Mouse (Mus musculus): ENCODE data around the gene Ctnna3.
"Not testable (repeated sequence)": the region's sequence is repeated elsewhere in the genome, so short reads cannot be mapped to it uniquely, and the experiment has no call there.

Ctnna3 gene

DNA sequence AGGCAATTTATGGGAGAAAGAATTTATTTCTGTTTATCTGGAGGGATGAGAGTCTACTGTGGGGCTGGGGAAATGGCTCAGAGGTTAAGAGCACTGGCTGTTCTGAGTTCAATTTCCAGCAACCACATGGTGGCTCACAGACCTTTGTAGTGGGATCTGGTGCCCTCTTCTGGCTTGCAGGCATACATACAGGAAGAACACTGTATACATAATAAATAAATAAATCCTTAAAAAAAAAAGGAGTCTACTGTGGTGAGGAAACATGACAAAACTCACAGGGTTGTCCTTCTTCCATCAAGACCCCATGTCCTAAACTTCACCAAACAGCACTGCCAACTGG is 5.5 kb upstream of the Ctnna3 start:
- peak; percentile 39 to 47 for DNase-seq

DNA sequence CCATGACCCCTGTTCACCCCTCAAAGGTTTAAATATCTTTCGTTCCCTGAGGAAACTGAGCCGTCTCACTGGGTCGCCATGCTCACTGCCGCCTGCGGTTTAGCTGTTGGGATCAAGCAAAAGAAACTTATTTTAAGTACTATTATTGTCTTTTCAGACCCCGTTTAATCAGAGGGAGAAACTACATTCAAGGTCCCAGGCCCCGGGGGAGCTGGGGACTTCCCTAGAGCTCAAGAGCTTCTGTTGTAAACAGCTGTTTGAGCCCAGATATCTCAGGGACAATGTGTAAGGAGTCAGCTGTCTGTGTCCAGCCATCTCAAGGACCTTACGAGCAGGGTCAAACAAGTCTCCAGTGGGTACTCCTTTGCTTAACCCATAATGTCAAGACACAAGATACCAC is 2.8 kb upstream of the Ctnna3 start:
- no peak for DNase-seq

DNA sequence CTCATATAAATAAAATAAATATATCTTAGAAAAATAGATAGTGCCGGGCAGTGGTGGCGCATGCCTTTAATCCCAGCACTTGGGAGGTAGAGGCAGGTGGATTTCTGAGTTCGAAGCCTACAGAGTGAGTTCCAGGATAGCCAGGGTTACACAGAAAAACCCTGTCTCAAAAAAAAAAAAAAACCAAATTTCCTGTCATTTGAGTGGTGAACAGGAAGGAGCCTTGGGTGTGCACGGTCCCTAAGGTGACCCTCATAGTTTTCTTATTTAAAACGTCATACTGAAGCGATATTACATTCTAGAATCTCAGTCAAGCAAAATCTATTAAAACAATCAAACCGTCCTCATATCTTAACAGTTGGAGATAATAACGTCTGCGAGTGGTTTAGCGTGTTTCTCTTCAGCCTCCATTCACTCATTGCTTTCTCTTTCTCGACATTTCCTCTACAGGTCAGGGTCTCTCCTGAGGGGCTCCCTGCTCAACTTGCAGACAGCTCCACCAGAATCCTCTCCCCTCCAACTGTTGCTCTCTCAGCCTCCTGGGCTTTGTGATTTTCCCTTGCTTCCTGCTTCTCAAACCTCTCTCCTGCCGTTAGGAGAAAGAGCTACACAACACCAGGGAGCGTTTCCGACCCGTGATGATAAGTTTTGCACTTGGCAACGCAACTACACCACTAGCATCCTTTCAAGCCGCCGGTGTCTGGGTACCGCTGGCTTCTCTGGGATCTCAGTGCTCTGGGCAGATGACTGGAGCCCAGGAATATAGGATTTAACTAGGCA is 1.5 kb upstream of the Ctnna3 start:
- DNase-seq, result peak; percentile 51 to 56

DNA sequence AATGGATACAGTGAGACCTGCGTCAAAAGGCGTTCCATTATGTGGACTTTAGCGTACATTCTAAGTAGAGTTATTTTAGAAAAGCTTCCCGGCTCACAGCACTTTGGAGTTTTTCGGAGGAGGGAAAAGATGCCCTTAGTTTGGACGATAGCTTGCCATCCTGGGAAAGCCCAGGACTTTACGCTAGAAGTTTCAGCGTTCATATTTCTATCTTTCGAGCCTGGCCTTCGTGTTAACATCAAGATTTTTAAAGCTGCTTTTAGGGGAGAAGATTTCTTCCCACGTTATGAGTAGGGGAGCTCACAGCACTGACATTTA is 916 bp upstream of the Ctnna3 start:
- no peak for DNase-seq

DNA sequence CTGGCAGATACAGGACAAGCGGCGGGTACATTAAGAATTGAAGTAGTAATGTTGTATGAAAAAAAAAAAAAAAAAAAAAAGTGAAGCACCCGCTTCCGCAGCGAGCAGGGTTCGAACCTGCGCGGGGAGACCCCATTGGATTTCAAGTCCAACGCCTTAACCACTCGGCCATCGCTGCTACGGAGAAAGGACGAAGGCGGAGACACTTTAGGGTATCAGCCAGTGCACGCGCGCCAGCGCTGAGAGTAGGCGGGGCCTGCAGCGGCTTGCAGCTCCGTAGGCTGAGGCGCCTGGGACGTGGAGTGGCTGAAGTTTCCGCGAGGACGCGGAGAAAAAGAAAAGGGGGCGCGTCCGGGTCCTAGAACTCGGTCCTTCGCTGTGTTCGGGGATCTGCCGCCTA is 518 bp upstream of the Ctnna3 start:
- peak; percentile 98 to 100 for DNase-seq

DNA sequence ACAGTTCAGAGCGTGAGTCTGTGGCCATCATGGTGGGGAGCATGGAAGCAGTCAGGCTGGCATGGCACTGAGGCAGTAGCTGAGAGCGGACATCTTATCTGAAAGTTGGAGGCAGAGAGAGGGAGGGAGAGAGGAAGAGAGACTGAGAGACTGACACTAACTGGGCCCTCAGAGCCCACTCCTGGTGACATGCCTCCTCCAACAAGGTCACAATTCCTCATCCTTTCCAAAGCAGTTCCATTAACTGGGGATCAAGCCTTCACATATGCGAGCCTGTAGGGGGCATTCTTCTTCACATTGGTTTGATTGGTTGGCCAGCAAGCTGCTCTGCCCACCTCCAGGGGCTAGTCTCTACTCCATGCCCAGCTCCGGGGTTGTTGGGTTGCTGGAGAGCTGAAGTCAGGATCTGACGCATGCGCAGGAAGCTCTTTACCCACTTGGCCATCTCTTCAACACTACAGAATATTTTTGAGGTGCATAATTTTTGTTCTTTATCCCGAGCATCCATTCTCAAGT is 1.4 kb downstream of the Ctnna3 start:
- DNase-seq, result no peak

DNA sequence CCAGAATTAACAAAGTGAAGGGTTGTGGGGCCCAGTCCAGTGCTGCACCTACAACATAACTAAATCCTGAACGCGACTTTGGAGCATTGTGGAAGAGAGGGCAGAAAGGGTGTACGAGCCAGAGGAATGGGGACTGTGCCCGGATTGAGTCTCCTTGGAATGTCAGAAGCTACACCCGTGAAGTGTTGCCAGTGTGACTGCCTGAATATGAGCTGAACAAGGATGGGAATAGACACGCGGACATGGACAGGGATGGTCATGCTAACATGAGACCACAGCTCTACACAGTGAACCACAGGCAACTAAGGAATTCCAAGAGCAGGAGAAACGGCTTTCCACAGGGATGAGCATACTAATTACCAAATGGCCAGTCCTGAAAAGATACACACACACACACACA is 2.2 kb downstream of the Ctnna3 start:
- no peak for DNase-seq

DNA sequence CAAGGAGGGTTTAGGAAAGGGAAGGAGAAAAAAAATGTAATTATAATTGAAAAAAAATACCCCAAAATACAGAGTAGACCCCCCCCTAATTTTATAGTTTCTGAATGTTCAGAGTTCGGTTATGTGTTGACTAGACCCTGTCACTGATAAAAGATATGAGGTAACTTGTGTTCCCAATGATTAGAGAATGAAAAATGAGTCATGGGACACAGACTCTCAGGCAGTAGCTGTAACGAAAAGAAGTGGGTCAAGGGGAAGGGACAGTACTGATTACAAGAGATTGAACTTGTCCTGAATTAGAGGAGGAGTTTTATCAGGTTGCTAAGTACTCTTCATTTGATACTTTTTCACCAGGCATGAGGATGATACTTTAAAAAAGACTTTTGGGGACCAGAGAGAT is 3.0 kb downstream of the Ctnna3 start:
- DNase-seq, result no peak

DNA sequence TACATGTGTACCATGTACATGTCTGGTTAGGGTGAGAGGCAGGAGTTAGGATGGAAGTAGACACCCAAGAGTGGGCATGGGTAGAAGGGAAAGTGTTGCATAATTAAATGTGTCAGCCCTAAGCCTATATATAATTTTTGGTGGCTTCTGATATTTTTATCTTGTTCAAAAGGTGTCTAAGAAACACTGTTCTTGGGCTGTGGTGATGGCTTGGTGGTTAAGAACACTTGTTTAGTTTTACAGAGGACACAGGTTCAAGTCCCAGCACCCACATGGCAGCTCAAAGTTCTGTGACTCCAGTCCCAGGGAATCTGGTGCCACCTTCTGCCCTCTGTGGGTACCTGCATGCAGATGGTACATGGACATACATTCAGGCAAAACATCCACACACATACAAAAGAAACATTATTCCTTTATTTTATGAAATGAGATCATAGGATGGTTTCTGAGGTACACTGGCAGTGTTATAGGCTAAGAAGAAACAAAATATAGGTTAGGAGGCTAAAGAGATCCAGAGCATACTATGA is 8.9 kb downstream of the Ctnna3 start:
- no peak for DNase-seq

DNA sequence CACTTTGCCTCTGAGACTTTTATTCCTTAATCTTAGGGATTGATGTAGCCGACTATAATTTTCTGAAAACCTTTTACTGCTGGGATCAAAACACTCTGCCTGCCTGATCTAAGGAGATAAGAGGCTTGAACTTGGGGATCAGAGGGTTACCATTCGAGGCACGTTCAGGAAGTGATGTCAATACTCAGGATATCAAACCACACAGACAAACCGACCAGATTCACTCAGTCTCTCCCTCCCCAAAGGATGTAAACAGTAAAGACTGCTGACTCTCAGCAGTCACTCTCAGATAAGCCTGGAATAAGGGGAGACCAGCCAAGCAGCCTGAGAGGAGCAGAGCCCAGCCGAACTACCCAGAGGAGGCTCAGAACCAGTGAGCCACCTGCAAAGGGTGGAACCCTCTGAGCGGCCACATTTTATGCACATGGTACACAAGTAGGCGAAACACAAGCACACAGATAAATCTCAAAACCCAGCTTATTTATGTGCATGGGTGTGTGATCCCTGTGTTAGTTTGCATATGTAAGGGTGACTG is 9.9 kb downstream of the Ctnna3 start:
- DNase-seq, result no peak

DNA sequence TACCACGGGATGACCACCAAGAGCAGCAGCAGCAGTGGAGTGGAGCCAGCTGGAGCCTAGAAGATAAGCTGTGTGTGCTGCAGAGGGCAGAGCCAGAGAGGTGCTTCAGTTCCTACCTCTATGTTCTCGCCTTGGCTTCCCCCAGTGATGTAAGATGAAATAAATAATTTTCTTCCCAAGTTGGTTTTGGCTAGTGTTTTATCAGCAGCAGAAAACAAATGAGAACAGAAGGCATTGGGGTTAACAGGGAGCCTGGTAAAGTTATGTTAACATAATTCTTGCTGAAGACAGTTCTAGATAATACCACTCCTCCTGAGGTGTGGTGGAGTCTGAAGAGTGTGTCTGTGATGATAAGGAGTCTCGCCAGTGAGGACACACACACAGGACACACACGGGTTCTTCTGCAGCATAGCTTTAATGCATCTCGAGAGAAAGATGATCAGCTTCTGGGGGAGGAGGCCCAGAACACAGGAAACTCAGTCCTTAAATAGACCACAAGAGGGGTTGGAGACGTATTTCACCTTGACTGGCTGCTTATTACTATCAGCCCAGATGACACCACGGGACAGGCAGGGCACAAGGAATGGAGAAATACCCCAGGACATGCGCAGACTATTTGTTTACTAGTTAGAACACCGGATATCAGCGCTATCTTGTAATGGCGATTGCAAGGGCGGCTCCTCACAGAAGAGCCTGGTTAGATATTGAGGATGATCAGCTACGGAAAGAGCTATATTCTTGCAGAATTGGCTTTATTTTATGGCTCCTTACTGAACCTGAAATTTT is 14.9 kb downstream of the Ctnna3 start:
- not testable (repeated sequence) for DNase-seq

DNA sequence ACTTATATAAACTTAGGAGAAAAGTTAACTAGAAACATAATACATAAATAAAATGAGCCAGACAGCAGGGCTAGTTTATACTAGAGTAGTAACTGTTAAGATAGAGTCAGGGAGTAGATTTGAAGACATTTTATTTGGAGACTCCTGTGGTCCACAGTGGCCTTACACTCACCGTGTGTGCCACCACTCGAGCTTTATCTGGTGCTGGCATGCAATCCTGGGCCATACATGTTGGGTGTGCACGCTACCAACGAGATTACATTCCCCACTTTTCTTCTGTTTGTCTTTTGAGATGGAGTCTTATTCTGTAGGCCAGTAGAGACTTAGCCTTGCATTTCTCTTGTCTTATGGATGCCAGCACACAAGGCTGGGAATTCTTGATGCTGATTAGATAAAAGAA is 24.0 kb downstream of the Ctnna3 start:
- DNase-seq, result no peak

DNA sequence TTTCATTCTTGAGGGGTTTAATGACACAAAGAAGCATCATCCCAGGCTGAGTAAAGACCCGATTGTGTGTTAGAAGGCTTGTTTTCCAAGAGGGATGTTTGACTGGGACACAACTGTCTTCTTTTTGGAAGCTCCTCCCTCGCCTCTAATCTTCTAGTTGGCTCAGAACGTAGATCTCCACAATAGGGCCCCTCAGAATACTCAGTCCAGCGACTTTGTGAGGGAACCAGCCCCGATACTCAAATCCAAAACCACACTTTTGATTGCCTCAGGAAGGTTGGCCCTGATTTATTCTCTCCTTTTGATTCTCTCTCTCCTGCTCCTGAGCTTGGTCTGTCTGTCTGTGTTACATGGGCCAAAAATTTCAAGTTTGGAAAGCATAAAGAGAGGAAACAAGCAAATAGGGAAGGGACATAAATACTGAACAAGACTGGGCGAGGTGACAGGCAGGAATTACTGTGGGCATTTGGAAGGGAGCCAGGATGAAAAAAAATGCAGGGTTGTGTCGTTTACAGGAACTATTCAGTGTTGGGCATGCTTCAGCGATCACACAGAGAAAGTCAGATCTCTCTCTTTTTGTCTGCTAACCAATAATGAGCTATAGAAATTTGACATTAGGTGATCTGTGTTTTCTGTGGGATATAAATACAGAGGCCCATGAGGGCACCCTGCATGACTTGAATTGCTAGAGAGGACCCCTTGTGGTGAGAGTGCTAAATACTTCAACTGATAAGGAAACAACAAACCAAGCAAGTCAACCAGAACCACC is 25.4 kb downstream of the Ctnna3 start:
- DNase-seq, result no peak

DNA sequence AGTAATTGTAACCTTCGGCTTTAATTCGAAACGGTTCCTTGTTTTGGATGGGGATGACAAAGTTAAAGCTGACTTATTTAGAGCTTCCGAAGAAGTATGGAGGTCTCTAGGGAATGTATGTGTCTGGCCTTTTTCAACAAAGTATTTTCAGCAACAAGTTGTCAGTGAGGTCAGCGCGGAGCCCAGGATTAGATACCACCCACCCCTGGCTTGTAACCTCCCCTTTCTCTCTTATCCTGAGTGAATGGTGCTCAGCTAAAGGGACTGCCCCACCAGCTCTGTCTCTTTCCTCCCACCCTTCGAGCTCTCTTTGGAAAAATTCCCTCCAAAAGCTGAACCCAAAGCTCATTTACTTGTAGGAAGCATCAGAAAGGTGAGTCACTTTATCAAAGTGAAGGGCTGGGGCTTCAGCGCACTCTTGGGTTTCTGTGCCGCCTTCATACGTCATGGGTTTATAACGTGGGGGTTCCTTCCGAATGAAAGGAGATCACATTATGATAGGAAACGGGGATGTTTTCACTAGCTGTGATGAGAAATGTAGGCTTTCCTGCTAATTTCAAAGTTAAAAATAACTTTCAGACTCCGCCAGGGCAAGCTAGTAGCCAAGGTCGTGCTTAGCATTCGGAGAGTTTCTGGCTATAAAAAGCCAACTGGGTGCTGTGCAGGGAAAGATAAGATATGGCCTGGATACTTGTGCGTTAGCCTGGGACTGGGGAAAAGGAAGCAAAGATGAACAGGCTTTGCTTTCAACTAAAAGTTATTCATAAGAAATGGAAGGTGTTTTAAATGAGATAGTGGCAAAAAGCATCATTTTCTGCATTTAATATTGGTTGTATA is 27.6 kb downstream of the Ctnna3 start:
- DNase-seq, result no peak

DNA sequence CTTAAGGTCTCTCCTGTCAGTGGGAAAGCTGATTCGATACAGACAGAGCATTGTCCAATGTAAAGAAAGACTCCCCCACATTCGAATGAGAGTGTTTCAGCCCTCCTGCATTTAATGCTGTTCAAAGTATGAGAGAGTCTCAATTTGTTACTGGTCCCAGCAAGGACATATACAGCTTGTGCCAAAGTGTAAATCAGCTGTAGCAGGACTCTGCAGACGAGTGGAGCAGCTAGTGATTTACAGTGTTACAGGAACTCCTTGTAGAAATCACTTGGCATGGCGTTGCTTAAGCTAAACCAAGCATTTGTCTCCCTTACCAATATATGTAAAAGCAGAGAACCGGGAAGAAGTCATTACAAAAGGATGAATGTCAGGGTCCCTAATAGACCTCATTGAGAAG is 31.0 kb downstream of the Ctnna3 start:
- DNase-seq, result no peak

DNA sequence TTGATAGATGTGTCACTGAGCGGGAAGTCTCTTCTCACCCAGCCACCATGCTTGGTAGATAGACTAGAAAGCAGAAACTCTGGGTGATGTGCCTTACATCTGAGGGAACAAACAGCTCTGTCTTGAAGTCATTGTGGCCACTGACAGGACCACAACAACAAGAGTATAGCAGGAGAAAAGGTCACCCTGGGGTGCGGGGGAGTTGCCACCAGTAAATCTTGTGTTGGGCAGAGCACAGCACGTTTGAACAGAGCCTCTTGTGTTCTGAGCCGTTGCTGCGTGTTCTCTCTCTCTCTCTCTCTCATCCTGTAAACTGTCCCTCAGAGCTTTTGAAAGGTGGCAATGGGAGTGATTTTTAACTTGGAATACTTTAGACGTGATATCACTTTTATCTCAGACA is 42.6 kb downstream of the Ctnna3 start:
- DNase-seq, result no peak

DNA sequence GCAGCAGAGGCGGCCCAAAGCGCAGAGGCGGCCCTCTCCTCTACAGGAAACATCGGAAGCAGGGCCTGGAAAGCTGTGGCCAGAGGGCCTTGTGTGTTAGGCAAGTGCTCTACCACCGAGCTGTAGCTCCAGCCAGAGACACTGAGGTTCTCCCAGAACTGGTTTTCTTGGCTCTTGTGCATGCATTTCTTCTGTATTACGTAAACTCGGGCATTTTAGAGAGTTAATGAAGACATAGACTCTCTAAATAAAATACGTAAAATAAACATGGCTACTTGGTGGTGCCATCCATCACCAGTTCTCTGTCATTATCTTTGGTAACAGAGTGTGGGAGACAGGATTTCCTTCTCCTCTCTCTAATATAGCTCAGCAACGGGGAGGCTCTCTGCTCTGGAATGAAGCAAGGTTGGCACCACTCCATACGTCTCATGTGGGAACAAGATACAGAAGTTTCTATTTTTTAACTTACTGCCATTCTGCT is 46.3 kb downstream of the Ctnna3 start:
- DNase-seq, result no peak

DNA sequence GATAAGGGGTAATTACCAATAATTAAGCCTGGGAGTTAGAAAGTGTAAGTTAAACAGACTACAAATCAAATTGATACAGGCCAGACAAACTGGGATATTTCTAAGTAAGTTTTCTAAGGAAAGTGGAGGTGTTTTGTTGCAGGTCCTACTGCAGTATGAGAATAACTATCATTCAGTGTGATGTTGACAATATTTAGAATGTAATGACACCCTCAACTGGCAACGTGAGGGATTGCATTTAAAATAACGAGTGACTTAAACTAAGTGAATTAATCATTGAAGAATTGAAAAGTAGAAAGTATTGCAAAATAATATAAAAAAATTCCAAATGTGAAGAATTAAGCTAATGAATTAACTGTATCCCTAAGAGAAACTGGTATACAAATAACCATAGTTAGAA is 49.0 kb downstream of the Ctnna3 start:
- DNase-seq, result no peak

DNA sequence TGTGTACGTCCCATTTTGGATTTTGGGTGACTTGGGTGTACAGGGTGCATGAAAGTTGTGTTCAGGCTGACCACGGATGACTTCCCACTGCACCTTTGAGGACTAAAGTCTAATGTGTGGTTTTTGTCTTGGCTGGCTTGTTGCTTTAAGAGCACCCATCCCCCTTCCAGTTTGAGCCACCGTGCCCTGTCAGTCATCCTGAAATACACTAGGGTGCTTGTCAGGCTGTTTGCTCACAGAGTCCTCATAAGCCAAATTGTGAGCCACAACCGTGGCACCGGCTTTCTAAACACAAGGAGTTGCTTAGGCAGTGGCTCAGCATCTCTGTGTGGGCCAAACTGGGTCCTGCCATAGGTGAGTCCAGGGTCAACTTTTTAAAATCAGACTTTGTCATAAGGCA is 50.2 kb downstream of the Ctnna3 start:
- DNase-seq, result no peak

DNA sequence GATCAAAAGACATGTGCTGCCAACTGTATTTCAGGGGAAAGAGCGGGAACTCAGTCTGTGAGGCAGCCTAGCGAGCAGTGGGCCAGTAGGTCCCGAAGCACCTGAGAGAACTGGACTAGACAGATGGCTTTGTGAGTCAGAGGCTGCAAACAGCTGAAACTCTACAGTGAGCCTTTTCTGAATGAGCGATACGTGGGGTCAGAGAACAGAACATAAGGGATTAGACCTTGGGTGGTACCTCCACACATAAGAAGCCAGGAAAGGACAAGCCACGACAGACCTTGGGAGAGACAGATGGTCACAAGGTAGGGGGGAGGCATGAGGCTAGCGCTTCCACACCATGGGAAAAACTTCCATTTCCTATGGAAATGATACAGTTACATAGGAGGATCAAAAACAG is 58.4 kb downstream of the Ctnna3 start:
- DNase-seq, result no peak

DNA sequence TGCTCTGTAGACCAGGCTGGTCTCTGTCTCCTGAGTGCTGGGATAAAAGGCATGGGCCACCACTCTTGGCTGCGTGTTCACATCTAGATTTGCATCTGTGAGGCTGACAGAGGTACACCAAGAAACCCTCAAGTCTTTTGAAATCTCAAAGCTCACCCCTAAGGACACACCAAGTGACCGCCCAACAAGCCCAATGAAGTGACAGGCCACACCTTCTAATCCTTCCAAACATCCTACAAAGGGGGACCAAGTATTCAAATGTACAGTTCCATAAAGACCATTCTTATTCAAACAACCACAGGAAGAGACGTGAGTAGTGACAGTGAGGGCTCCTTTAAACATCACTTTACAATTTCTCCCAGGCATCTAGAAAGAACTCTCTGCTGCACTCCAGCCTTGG is 94.1 kb downstream of the Ctnna3 start:
- no peak for DNase-seq

DNA sequence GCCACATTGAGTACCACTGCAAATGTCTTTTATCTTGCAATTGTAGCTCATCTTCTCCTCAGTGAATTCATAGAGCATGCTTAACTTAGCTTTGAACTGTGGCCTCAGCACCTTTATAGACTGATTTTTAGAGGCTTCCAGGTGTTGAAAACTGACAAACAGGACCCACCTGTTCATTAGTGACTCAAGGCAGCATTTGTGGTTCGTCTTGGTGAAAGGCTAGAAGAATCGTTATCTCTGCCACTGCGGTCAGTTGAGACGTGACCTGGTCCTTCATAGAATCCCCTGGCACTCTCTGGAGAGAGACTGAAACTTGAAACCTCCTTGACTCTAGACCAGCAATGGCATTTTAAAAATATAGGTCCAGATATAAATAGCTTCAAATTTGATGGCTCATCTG is 96.1 kb downstream of the Ctnna3 start:
- DNase-seq, result no peak
